Mouse (Mus musculus) kidney, adult 2 months (tissue): Measurements from ENCODE around the gene Rtl1.

ENCODE experiments used
- CTCF ChIP-seq: fragments of 200-500 bp; conservative IDR thresholded peaks from 2 replicates; pipeline ENCODE4 v1.5.1; 2011; ENCODE audit warnings: low read depth, mild to moderate bottlenecking, control low read depth, low read length, moderate library complexity, mixed read lengths; ENCODE audit not compliant: insufficient read depth, insufficient read length
- POLR2A ChIP-seq: fragments of 200-500 bp; IDR thresholded peaks from one replicate; pipeline ENCODE4 v1.6.1; 2011; ENCODE audit warnings: low read depth, low read length, control low read depth

DNA sequence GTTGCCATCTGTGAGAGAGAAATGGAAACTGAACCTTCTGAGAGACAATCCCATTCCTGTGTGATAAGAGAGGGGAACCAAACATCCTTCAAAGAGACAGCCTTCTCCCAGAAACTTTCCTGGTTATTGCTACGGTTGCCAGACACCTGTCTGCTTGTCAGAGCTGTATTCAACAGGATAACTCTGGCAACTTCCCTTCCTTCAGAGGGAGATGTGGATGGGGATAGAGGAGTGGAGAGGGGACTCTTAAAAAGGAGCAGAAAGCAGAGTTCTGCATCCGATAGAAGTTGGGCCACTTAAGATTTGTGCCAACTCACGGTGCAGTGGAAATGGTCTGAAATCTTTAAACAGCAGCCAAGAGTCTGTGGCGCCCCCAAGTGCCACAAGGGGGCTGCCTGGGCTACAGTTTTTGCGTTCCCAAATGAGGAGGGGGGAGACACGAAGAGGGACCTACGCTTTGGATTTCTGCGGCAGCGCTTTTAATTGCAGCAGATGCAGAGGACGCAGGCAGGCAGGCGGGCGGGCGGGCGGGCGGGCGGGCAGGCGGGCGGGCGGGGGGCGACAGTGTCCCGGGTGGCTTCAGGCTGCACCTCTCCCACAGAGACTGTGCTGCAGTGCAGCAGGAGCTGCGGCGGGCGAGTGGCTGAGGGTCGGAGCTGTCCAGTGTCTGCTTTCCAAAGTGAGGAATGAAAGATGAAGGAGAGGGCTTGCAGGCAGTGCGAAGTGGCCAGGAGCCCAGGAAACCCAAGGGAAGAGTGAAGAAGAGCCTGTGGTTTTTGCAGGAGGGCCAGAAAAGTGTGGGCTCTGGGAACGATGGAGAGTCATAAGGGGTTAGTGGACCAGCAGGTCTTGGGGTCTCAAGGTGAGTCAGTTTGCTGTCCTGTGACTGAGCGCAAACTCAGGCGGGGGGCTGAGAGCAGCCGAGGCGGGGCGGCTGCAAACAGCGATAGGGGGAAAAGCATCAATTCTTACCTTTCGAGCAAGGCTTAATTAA, 12.6 kb upstream of the Rtl1 start:
- TF ChIP-seq CTCF (no peak), POLR2A (no peak)
